Mouse (Mus musculus): ENCODE measurements around the gene Trim23.

DNA sequence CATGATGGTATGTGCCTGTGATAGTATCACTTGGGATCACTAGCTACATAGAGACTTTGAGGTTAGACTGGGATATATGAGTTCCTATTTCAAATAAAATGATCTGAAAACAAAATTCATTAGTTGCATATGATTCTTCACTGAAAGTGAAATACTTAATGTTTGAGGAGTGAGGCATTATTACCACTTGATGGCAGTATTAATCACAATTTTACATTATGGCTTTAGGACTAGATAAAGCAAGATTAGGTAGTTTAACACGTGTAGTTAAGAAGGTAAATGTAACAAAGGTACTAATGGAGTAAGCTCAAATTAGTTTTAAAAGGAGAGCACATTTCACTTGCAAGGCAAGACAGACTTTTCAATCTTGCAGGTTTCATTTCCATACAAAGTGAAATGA is 25.7 kb downstream of the Trim23 start:
- TF ChIP-seq GATA1 (IDR thresholded peaks at IDR 0.05; ENCODE audit: low read length): no peak
- no peak for TF ChIP-seq TAL1 (IDR thresholded peaks at IDR 0.05; ENCODE audit: low read length)
